Mouse (Mus musculus) heart, postnatal 25 days (tissue): Measurements from ENCODE around the gene A430033K04Rik. TPM values are rescaled to one million over a fixed set of nuclear protein-coding genes. Genes with fewer than 3 reads are reported as not detected.

Experiments
- DNase-seq: peaks from one replicate; pipeline ENCODE4 v3.0.0; 2022; ENCODE audit warnings: low spot score
- intact Hi-C: fragments of 180-260 bp; cut with DNase I; formaldehyde crosslinking; loops from one replicate; pipeline ENCODE4 v1.15.1; 2025
- microRNA-seq: library from miRNA; unstranded; fragments of <30 nt; microRNA quantifications from one replicate; pipeline ENCODE4 v1.2.0, GENCODE M21; 2022
- total RNA-seq, 2 experiments: library from RNA; stranded (reverse); gene quantifications; 2 replicates each; pipeline ENCODE4 v1.2.3; 2021

Gene A430033K04Rik
- total RNA-seq, 2 experiments from 2014 or later: 4.3 to 5.0 TPM

GRCm38 (mm10) chr5:138692936-138693570, 70.4 kb downstream of the A430033K04Rik start:
- DNase-seq: no peak
- intact Hi-C loops: no loop called here

GRCm38 (mm10) chr5:138694036-138694435, 71.4 kb downstream of the A430033K04Rik start:
- intact Hi-C loops: no loop called here
- no peak for DNase-seq

GRCm38 (mm10) chr5:138694496-138695167, 72.0 kb downstream of the A430033K04Rik start:
- intact Hi-C loops: no loop called here
- no peak for DNase-seq

GRCm38 (mm10) chr5:138697466-138697865, 74.8 kb downstream of the A430033K04Rik start:
- DNase-seq: no peak
- intact Hi-C loops: no loop called here

Small RNA genes lying within 50 kb of the gene (microRNA-seq; reads per million reads assigned to microRNA genes)
- not detected for gene Gm24082

Other genes with a start within 250 kb of the A430033K04Rik start
- 1 to 10 TPM; 5.4 to 7.2 TPM for gene Zfp157, start 181.4 kb upstream of the A430033K04Rik start, total RNA-seq
- gene 1700123K08Rik, start 58.1 kb upstream of the A430033K04Rik start, total RNA-seq: not detected
- 10 to 100 TPM; 19.9 to 22.4 TPM for gene Zfp68, start 3.1 kb upstream of the A430033K04Rik start, total RNA-seq
- 10 to 100 TPM; 10.7 to 12.2 TPM for gene Fam20c, start 131.7 kb downstream of the A430033K04Rik start, total RNA-seq
- not detected for gene Gm5294, start 197.2 kb downstream of the A430033K04Rik start, total RNA-seq